Mouse (Mus musculus) heart, embryonic 13.5 days (tissue): Measurements from ENCODE around the gene Cby1. TPM values are rescaled to one million over a fixed set of nuclear protein-coding genes. Genes with fewer than 3 reads are reported as not detected.

Experiments
- ATAC-seq: fragments of 200-750 bp; cut with Nextera tagmentation; 2 replicates; pipeline ENCODE4 v1.8.0; 2017; ENCODE audit warnings: moderate TSS enrichment; ENCODE audit not compliant: insufficient number of reproducible peaks, low FRiP score, low TSS enrichment; ENCODE audit errors: extremely low read depth
- H3K27ac ChIP-seq: fragments of 300-500 bp; sonication (generic); replicated peaks from 2 replicates; pipeline ENCODE4 v1.5.1; 2015; ENCODE audit warnings: moderate library complexity, mild to moderate bottlenecking, inconsistent platforms
- H3K27me3 ChIP-seq: fragments of 300-500 bp; sonication (generic); replicated peaks from 2 replicates; pipeline ENCODE4 v1.6.1; 2015; ENCODE audit warnings: mild to moderate bottlenecking, inconsistent platforms
- H3K36me3 ChIP-seq: fragments of 300-500 bp; sonication (generic); 2 replicates; pipeline ENCODE4 v1.6.1; 2015; ENCODE audit warnings: mild to moderate bottlenecking, inconsistent platforms
- H3K4me1 ChIP-seq: fragments of 300-500 bp; sonication (generic); 2 replicates; pipeline ENCODE4 v1.6.1; 2015; ENCODE audit warnings: inconsistent platforms
- H3K4me2 ChIP-seq: fragments of 300-500 bp; sonication (generic); 2 replicates; pipeline ENCODE4 v1.6.1; 2015; ENCODE audit warnings: inconsistent platforms, mild to moderate bottlenecking, moderate library complexity
- H3K4me3 ChIP-seq: fragments of 300-500 bp; sonication (generic); 2 replicates; pipeline ENCODE4 v1.5.1; 2015; ENCODE audit warnings: moderate library complexity, mild to moderate bottlenecking, inconsistent platforms
- H3K9ac ChIP-seq: fragments of 300-500 bp; sonication (generic); 2 replicates; pipeline ENCODE4 v1.6.1; 2015; ENCODE audit warnings: inconsistent platforms, mild to moderate bottlenecking, moderate library complexity
- H3K9me3 ChIP-seq: fragments of 300-500 bp; sonication (generic); 2 replicates; pipeline ENCODE4 v1.6.1; 2016; ENCODE audit warnings: inconsistent platforms
- WGBS: fragments of 180-500 bp; shearing (Covaris S2); methylation state at CpG from one replicate; pipeline ENCODE4 v1.1.7; 2015; ENCODE audit warnings: mixed read lengths; 5-methylcytosine and 5-hydroxymethylcytosine counted together
- polyA plus RNA-seq: library from polyadenylated mRNA; unstranded; fragments of >200 nt; fragmentation: Nextera tagmentation; extraction: Ambion mirVana; gene quantifications from 2 replicates; pipeline ENCODE4 v1.2.1, GENCODE M21; 2015

Gene Cby1
- polyA plus RNA-seq, 1 experiment from 2014 or later = 41.3 TPM

GRCm38 (mm10) chr15:79715646-79716045 lies 56.6 kb downstream of the Cby1 start:
- 86% methylated on average over 7 of the region's 7 CpGs for WGBS
- Histone ChIP-seq H3K4me2 (no peak overlapping the region), H3K4me3 (no peak overlapping the region), H3K9me3 (no peaks in the 10 kb centered on the region), H3K27ac (no peak overlapping the region), H3K36me3 (peaks cover 100% of the 10 kb centered on the region), H3K27me3 (no peaks in the 10 kb centered on the region), H3K9ac (no peak overlapping the region), H3K4me1 (no peaks in the 10 kb centered on the region)
- no peak for ATAC-seq

GRCm38 (mm10) chr15:79716710-79717109 lies 57.7 kb downstream of the Cby1 start:
- WGBS = 90% methylated on average over 6 of the region's 6 CpGs

More at GRCm38 (mm10) chr15:79716710-79717109, 57.7 kb downstream of the Cby1 start:
- Histone ChIP-seq H3K9me3 (no peaks in the 10 kb centered on the region), H3K4me1 (no peaks in the 10 kb centered on the region), H3K27me3 (no peaks in the 10 kb centered on the region), H3K4me2 (no peak overlapping the region), H3K4me3 (no peak overlapping the region), H3K36me3 (peaks cover 97% of the 10 kb centered on the region), H3K9ac (no peak overlapping the region), H3K27ac (no peak overlapping the region)
- no peak for ATAC-seq

Other genes starting within 250 kb of the Cby1 start
- 64.8 and 76.2 TPM in 2 replicates for gene Csnk1e, start 203.6 kb upstream of the Cby1 start, polyA plus RNA-seq
- 0.19 and 0.21 TPM in 2 replicates for gene Kcnj4, start 154.0 kb upstream of the Cby1 start, polyA plus RNA-seq
- gene Kdelr3, start 142.8 kb upstream of the Cby1 start, polyA plus RNA-seq = 69.8 and 72.1 TPM in 2 replicates
- gene Ddx17, start 112.5 kb upstream of the Cby1 start, polyA plus RNA-seq = 26.9 and 28.8 TPM in 2 replicates
- gene Dmc1, start 54.1 kb upstream of the Cby1 start, polyA plus RNA-seq = 1.2 and 1.9 TPM in 2 replicates
- gene Fam227a, start 243 bp upstream of the Cby1 start, polyA plus RNA-seq = 0.65 and 1.1 TPM in 2 replicates
- 199 and 240 TPM in 2 replicates for gene Tomm22, start 11.7 kb downstream of the Cby1 start, polyA plus RNA-seq
- gene Josd1, start 28.7 kb downstream of the Cby1 start, polyA plus RNA-seq = 19.8 and 20.4 TPM in 2 replicates
- 27.0 and 29.5 TPM in 2 replicates for gene Gtpbp1, start 31.6 kb downstream of the Cby1 start, polyA plus RNA-seq
- gene Sun2, start 83.3 kb downstream of the Cby1 start, polyA plus RNA-seq = 4.3 and 5.3 TPM in 2 replicates
- gene Dnal4, start 118.7 kb downstream of the Cby1 start, polyA plus RNA-seq = 35.6 and 37.5 TPM in 2 replicates
- 1.6 and 1.7 TPM in 2 replicates for gene Nptxr, start 145.6 kb downstream of the Cby1 start, polyA plus RNA-seq
- not detected in 2 replicates for gene Npcd, start 175.0 kb downstream of the Cby1 start, polyA plus RNA-seq
- 48.6 and 49.5 TPM in 2 replicates for gene Cbx6, start 175.5 kb downstream of the Cby1 start, polyA plus RNA-seq
- 13.5 and 13.9 TPM in 2 replicates for gene Apobec3, start 232.5 kb downstream of the Cby1 start, polyA plus RNA-seq